Mouse (Mus musculus) heart, embryonic 11.5 days (tissue): ENCODE data around the gene Mfsd10. TPM values are rescaled to one million over a fixed set of nuclear protein-coding genes. Genes with fewer than 3 reads are reported as not detected.
"Not testable (repeated sequence)": the region's sequence is repeated elsewhere in the genome, so short reads cannot be mapped to it uniquely, and the experiment has no call there.

ENCODE experiments used
- ATAC-seq: fragments of 200-750 bp; cut with Nextera tagmentation; replicated peaks from 2 replicates; pipeline ENCODE4 v1.8.0; 2017; ENCODE audit warnings: moderate library complexity; ENCODE audit not compliant: insufficient number of reproducible peaks, low FRiP score, low TSS enrichment
- H3K27ac ChIP-seq: fragments of 300-500 bp; sonication (generic); 2 replicates; pipeline ENCODE4 v1.5.1; 2014; ENCODE audit warnings: mild to moderate bottlenecking, low read depth, low read length
- H3K27me3 ChIP-seq: fragments of 300-500 bp; sonication (generic); 2 replicates; pipeline ENCODE4 v1.6.1; 2014; ENCODE audit warnings: mild to moderate bottlenecking, low read length, mixed read lengths; ENCODE audit not compliant: control insufficient read depth, insufficient read depth
- H3K36me3 ChIP-seq: fragments of 300-500 bp; sonication (generic); 2 replicates; pipeline ENCODE4 v1.6.1; 2014; ENCODE audit warnings: mild to moderate bottlenecking, low read length, moderate library complexity, mixed read lengths; ENCODE audit not compliant: control insufficient read depth, insufficient read depth
- H3K4me1 ChIP-seq: fragments of 300-500 bp; sonication (generic); 2 replicates; pipeline ENCODE4 v1.6.1; 2014; ENCODE audit warnings: low read length; ENCODE audit not compliant: control insufficient read depth, insufficient read depth
- H3K4me2 ChIP-seq: fragments of 300-500 bp; sonication (generic); 2 replicates; pipeline ENCODE4 v1.6.1; 2014; ENCODE audit warnings: mild to moderate bottlenecking, moderate library complexity
- H3K4me3 ChIP-seq: fragments of 300-500 bp; sonication (generic); 2 replicates; pipeline ENCODE4 v1.5.1; 2014; ENCODE audit warnings: low read depth, low read length
- H3K9ac ChIP-seq: fragments of 300-500 bp; sonication (generic); 2 replicates; pipeline ENCODE4 v1.6.1; 2014; ENCODE audit warnings: mild to moderate bottlenecking, low read depth, low read length, moderate library complexity
- H3K9me3 ChIP-seq: fragments of 300-500 bp; sonication (generic); replicated peaks from 2 replicates; pipeline ENCODE4 v1.6.1; 2016; ENCODE audit warnings: low read length; ENCODE audit not compliant: control insufficient read depth
- WGBS: fragments of 180-500 bp; shearing (Covaris S2); extraction: QIAGEN DNeasy Blood & Tissue Kit; methylation state at CpG from one replicate; pipeline ENCODE4 v1.1.7; 2014; ENCODE audit not compliant: insufficient replicate concordance; 5-methylcytosine and 5-hydroxymethylcytosine counted together
- polyA plus RNA-seq: library from polyadenylated mRNA; unstranded; fragments of >200 nt; fragmentation: Nextera tagmentation; extraction: Ambion mirVana; gene quantifications from 2 replicates; pipeline ENCODE4 v1.2.1, GENCODE M21; 2014

Mfsd10 gene
- polyA plus RNA-seq, 1 experiment from 2014 or later = 71.9 TPM

- H3K9ac ChIP-seq = no peak overlapping the region
- peaks cover 34% of the 10 kb centered on the region for H3K36me3 ChIP-seq
- H3K4me3 ChIP-seq = no peak overlapping the region
- H3K27ac ChIP-seq = no peak overlapping the region
- no peaks in the 10 kb centered on the region for H3K27me3 ChIP-seq
- H3K4me1 ChIP-seq = peaks cover 6% of the 10 kb centered on the region
- WGBS = 76% methylated on average over 4 of the region's 4 CpGs
- no peaks in the 10 kb centered on the region for H3K9me3 ChIP-seq
- no peak for ATAC-seq
- H3K4me2 ChIP-seq = no peak overlapping the region
Observed at GRCm38 (mm10) chr5:34633641-34634040, 3.4 kb downstream of the Mfsd10 start.

- no peak overlapping the region for H3K9ac ChIP-seq
- H3K9me3 ChIP-seq = no peaks in the 10 kb centered on the region
- H3K27ac ChIP-seq = no peak overlapping the region
- ATAC-seq = no peak
- WGBS = 87% methylated on average over 2 of the region's 2 CpGs
- peaks cover 6% of the 10 kb centered on the region for H3K4me1 ChIP-seq
- no peak overlapping the region for H3K4me2 ChIP-seq
- H3K36me3 ChIP-seq = peaks cover 39% of the 10 kb centered on the region
- H3K4me3 ChIP-seq = no peak overlapping the region
- no peaks in the 10 kb centered on the region for H3K27me3 ChIP-seq
Observed at GRCm38 (mm10) chr5:34632996-34633395, 4.0 kb downstream of the Mfsd10 start.

DNA sequence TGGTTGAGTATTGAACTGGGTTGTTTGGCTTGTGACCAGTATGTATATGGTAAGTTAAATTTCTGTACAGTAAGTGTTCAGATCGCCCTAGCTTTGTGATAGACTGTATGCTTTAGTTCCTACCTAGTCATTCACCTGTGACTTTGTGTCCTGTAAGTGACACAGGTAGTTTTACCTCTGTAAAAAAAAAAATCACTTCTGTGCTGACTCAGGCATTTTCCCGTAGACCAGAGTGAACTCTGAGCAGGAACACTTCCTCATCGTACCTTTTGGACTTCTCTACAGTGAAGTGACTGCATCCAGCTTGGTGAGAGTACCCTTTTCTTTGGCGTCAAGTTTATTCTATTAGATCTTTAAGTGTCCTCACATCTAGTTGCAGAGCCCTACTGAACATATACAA lies 27.0 kb downstream of the Mfsd10 start:
- no peaks in the 10 kb centered on the region for H3K9me3 ChIP-seq
- H3K4me3 ChIP-seq = no peak overlapping the region
- H3K4me1 ChIP-seq = no peaks in the 10 kb centered on the region
- peaks cover 38% of the 10 kb centered on the region for H3K36me3 ChIP-seq
- ATAC-seq = no peak
- H3K27ac ChIP-seq = no peak overlapping the region
- no peak overlapping the region for H3K4me2 ChIP-seq
- H3K9ac ChIP-seq = no peak overlapping the region
- no peaks in the 10 kb centered on the region for H3K27me3 ChIP-seq
- 88% methylated on average over 4 of the region's 4 CpGs for WGBS

DNA sequence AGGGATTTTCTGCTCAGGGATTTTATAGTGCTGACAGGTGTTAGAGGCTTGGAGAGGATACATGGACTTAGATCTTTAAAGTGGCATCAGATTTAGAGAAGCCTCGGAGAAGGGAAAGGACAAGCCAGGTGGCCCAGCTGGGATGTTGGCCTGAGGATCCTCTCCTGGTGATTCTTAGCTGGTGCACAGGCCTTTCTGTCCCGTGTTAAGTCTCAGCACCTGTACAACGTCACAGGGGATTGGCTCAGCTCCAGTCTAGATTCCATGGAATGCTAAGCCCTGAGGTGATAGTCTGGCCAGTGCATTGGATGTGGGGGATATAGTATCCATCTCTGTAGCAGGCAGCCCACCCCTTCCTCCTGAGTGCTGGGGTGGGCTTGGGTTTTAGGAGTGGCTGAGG lies 28.8 kb downstream of the Mfsd10 start:
- Histone ChIP-seq H3K27ac (no peak overlapping the region), H3K4me2 (no peak overlapping the region), H3K9me3 (no peaks in the 10 kb centered on the region), H3K36me3 (peaks cover 25% of the 10 kb centered on the region), H3K4me3 (no peak overlapping the region), H3K27me3 (no peaks in the 10 kb centered on the region), H3K9ac (no peak overlapping the region), H3K4me1 (no peaks in the 10 kb centered on the region)
- ATAC-seq = no peak
- 66% methylated on average over 3 of the region's 3 CpGs for WGBS

DNA sequence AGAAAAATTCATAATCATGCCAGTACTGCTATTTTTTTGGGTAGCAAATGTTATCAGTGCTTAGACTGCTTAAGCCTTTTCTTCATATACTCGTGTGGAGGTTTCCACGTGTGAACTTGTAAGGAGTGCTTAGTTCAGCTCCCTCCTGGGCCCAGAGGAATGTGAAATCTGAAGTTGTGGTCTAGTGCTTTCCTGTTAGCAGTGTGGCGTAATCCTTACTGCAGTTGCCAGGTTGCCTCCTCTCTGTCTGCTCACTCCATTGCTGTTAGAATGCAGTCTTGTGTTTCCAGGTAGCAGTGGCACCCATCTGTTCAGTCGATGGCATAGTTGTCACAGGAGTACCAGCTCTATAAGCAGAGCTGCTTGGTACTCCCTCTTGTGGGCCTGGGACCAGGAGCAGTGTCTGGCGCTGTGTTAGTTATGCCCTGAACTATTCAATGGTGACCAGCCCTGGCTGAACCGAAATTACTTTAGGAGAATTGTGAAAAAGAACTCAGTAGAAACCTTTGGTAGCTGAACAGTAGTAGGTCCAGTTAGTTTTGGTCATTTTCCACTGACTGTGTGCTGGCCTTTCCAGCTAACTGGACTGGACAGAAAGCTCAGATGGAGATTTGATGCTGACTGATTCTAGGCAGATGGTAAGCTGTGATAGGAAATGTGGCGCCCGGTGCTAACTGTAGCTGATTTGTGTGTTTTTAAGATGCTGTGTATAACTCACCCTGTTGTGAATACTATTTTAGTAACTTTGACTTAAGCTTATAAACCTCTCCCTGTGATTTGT lies 29.7 kb downstream of the Mfsd10 start:
- no peak for ATAC-seq
- Histone ChIP-seq H3K9ac (no peak overlapping the region), H3K4me3 (no peak overlapping the region), H3K4me1 (no peaks in the 10 kb centered on the region), H3K9me3 (no peaks in the 10 kb centered on the region), H3K36me3 (peaks cover 21% of the 10 kb centered on the region), H3K27me3 (no peaks in the 10 kb centered on the region), H3K27ac (no peak overlapping the region), H3K4me2 (no peak overlapping the region)
- WGBS = 82% methylated on average over 8 of the region's 8 CpGs

DNA sequence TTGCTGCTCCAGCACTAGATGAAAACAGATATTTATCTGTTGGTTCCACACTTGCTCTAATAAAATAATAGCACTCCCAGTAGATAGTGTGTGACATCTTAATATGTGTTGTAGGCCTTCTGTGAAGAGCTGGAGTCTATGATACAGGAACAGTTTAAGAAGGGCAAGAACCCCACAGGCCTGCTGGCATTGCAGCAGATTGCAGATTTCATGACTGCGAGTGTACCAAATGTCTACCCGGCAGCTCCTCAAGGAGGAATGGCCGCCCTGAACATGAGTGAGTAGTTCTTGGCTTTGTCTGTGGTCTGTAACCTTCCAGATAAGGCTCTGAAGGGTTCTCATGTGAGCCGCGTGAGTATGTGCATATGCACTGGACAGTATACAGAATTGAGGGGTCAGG lies 32.4 kb downstream of the Mfsd10 start:
- Histone ChIP-seq H3K4me2 (no peak overlapping the region), H3K36me3 (peaks cover 17% of the 10 kb centered on the region), H3K27ac (no peak overlapping the region), H3K27me3 (no peaks in the 10 kb centered on the region), H3K9ac (no peak overlapping the region), H3K4me3 (no peak overlapping the region), H3K4me1 (no peaks in the 10 kb centered on the region), H3K9me3 (no peaks in the 10 kb centered on the region)
- ATAC-seq = no peak
- WGBS = 91% methylated on average over 5 of the region's 5 CpGs

GRCm38 (mm10) chr5:34593202-34593727 lies 43.7 kb downstream of the Mfsd10 start:
- H3K4me2 ChIP-seq = no peak overlapping the region
- ATAC-seq = no peak
- no peak overlapping the region for H3K4me3 ChIP-seq
- no peaks in the 10 kb centered on the region for H3K27me3 ChIP-seq
- H3K9ac ChIP-seq = no peak overlapping the region
- 89% methylated on average over 9 of the region's 9 CpGs for WGBS
- H3K36me3 ChIP-seq = peaks cover 6% of the 10 kb centered on the region; the same call in 1 of the 2 replicates
- H3K4me1 ChIP-seq = peaks cover 4% of the 10 kb centered on the region; the same call in 1 of the 2 replicates
- no peak overlapping the region for H3K27ac ChIP-seq
- H3K9me3 ChIP-seq = no peaks in the 10 kb centered on the region

DNA sequence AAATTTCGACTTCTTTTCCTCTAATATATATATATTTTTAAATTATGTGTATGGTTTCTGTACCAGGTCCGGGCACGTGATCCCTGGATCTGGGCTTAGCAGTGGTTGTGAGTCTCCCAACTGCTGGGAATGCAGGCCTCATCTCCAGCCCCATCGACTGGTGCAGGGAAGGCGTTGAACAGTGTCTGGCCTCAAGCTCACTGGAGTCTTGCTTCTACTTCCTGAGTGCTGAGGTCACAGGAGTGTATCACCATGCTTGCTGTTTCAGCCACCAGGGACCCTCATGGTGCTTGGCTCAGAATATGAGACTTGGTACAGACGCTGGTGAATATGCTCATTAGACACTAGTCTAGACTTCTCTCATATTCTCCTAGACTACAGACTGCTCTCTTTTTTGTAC lies 44.3 kb downstream of the Mfsd10 start:
- no peaks in the 10 kb centered on the region for H3K27me3 ChIP-seq
- H3K4me3 ChIP-seq = no peak overlapping the region
- H3K36me3 ChIP-seq = peaks cover 6% of the 10 kb centered on the region; the same call in 1 of the 2 replicates
- H3K27ac ChIP-seq = no peak overlapping the region
- WGBS = 91% methylated on average over 6 of the region's 6 CpGs
- H3K9me3 ChIP-seq = no peaks in the 10 kb centered on the region
- no peak for ATAC-seq
- peaks cover 4% of the 10 kb centered on the region; the same call in 1 of the 2 replicates for H3K4me1 ChIP-seq
- no peak overlapping the region for H3K9ac ChIP-seq
- no peak overlapping the region for H3K4me2 ChIP-seq

DNA sequence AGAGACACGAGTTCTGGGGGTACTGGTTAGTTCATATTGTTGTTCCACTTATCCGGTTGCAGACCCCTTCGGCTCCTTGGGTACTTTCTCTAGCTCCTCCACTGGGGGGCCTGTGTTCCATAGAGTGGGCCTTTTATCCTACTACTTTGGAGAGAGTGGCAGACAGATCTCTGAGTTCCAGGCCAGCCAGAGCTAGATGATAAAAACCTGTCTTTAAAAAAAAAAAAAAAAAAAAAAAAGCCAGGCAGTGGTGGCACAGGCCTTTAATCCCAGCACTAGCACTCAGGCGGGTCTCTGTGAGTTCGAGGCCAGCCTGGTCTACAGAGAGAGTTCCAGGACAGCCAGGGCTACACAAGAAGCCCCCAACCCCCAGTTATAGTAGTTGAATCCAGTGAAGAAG lies 44.8 kb downstream of the Mfsd10 start:
- H3K9ac ChIP-seq, ATAC-seq, H3K27ac ChIP-seq, H3K4me1 ChIP-seq, H3K4me3 ChIP-seq, H3K9me3 ChIP-seq, H3K36me3 ChIP-seq, H3K27me3 ChIP-seq, H3K4me2 ChIP-seq: not testable (repeated sequence)
- 86% methylated on average over 5 of the region's 5 CpGs for WGBS
